In genomic region chr13:110665073-110665800, GRCm38 (mm10) we compare ENCODE assay signal across 16 mouse cellular contexts.
DNase-seq lines count a peak whose midpoint lies in the region; ATAC-seq and TF ChIP-seq lines count a peak whose summit lies in the region.
"Had no signal": no experiment of that assay in that cellular context is flagged by ENCODE, and none has a peak within 500 bp of the region (broad histone marks: within the 10 kb centered on the region; RNA-seq: fewer than 3 reads in every experiment).

No protein-coding gene starts in this region.

- 39% methylated on average over 2 of the region's 2 CpGs for WGBS in kidney, embryonic 16.5 days
- 41% methylated on average over 2 of the region's 2 CpGs for WGBS in intestine, embryonic 15.5 days
- 48% methylated on average over 2 of the region's 2 CpGs for WGBS in liver, postnatal 0 days (ENCODE audit: insufficient replicate concordance)
- 39% methylated on average over 2 of the region's 2 CpGs for WGBS in stomach, embryonic 16.5 days
- 66% methylated on average over 2 of the region's 2 CpGs for WGBS in hindbrain, embryonic 12.5 days

- TF ChIP-seq CTCF in liver, postnatal 0 days (IDR thresholded peaks at IDR 0.05; ENCODE audit: low read depth): peak; percentile 23
- no peak for TF ChIP-seq CTCF in left cerebral cortex, adult 2 months (IDR thresholded peaks at IDR 0.05)

- peak; percentile 18 for DNase-seq in kidney, postnatal 10 days
- DNase-seq in liver, postnatal 0 days: no peak
- no peak for DNase-seq in left cerebral cortex, adult 2 months (ENCODE audit: extremely low spot score in 1 of 2, low spot score in 2 of 2)
- DNase-seq in heart, postnatal 10 days: no peak
- DNase-seq: adrenal gland, postnatal 25 days; cerebellum, postnatal 36 days; gastrocnemius, postnatal 36 days; layer of hippocampus, adult 9-11 months; left cerebral cortex, postnatal 4 days had no signal

- H3K27me3 ChIP-seq in kidney, embryonic 16.5 days (ENCODE audit: insufficient read depth, low read length): no peaks in the 10 kb centered on the region
- H3K27me3 ChIP-seq in intestine, embryonic 15.5 days (replicated peaks): no peaks in the 10 kb centered on the region
- no peaks in the 10 kb centered on the region for H3K27me3 ChIP-seq in liver, postnatal 0 days (ENCODE audit: insufficient read depth, low read length)
- H3K27me3 ChIP-seq in stomach, embryonic 16.5 days (ENCODE audit: control insufficient read depth, insufficient read depth, low read length): no peaks in the 10 kb centered on the region
- no peaks in the 10 kb centered on the region for H3K27me3 ChIP-seq in hindbrain, embryonic 12.5 days
- H3K27me3 ChIP-seq: heart, embryonic 12.5 days; kidney, embryonic 15.5 days; neural tube, embryonic 12.5 days had no signal

- no peaks in the 10 kb centered on the region for H3K36me3 ChIP-seq in kidney, embryonic 16.5 days (ENCODE audit: insufficient read depth, low read length)
- no peaks in the 10 kb centered on the region for H3K36me3 ChIP-seq in intestine, embryonic 15.5 days
- no peaks in the 10 kb centered on the region for H3K36me3 ChIP-seq in liver, postnatal 0 days (replicated peaks; ENCODE audit: insufficient read depth, low read length)
- H3K36me3 ChIP-seq in stomach, embryonic 16.5 days (ENCODE audit: control insufficient read depth, insufficient read depth, low read length): no peaks in the 10 kb centered on the region
- no peaks in the 10 kb centered on the region for H3K36me3 ChIP-seq in hindbrain, embryonic 12.5 days
- H3K36me3 ChIP-seq: heart, embryonic 12.5 days; kidney, embryonic 15.5 days; neural tube, embryonic 12.5 days had no signal

- H3K4me2 ChIP-seq in kidney, embryonic 16.5 days (replicated peaks; ENCODE audit: low read depth, low read length): no peak overlapping the region
- H3K4me2 ChIP-seq in intestine, embryonic 15.5 days (replicated peaks): no peak overlapping the region
- H3K4me2 ChIP-seq in liver, postnatal 0 days (ENCODE audit: low read depth, low read length): no peak overlapping the region
- H3K4me2 ChIP-seq in stomach, embryonic 16.5 days (ENCODE audit: low read depth, low read length): no peak overlapping the region
- H3K4me2 ChIP-seq in hindbrain, embryonic 12.5 days (replicated peaks): no peak overlapping the region
- H3K4me2 ChIP-seq: heart, embryonic 12.5 days; kidney, embryonic 15.5 days; neural tube, embryonic 12.5 days had no signal

- 0 out of 2 replicates have a peak, but pooled peaks have one; percentile 10 for TF ChIP-seq EP300 in liver, postnatal 0 days (IDR thresholded peaks at IDR 0.05; ENCODE audit: low read depth)

- no peak overlapping the region for H3K4me3 ChIP-seq in kidney, embryonic 16.5 days (ENCODE audit: low read length)
- no peak overlapping the region for H3K4me3 ChIP-seq in intestine, embryonic 15.5 days (replicated peaks)
- H3K4me3 ChIP-seq in liver, postnatal 0 days (ENCODE audit: low read depth, low read length): no peak overlapping the region
- H3K4me3 ChIP-seq in stomach, embryonic 16.5 days (replicated peaks; ENCODE audit: low read length): no peak overlapping the region
- H3K4me3 ChIP-seq in left cerebral cortex, adult 2 months: no peak overlapping the region
- H3K4me3 ChIP-seq in hindbrain, embryonic 12.5 days: no peak overlapping the region
- H3K4me3 ChIP-seq: heart, embryonic 12.5 days; kidney, embryonic 15.5 days; neural tube, embryonic 12.5 days had no signal

- H3K27ac ChIP-seq in kidney, embryonic 16.5 days (ENCODE audit: low read length): no peak overlapping the region
- H3K27ac ChIP-seq in intestine, embryonic 15.5 days: no peak overlapping the region
- H3K27ac ChIP-seq in liver, postnatal 0 days (ENCODE audit: low read depth): no peak overlapping the region
- H3K27ac ChIP-seq in stomach, embryonic 16.5 days (ENCODE audit: low read length): no peak overlapping the region
- H3K27ac ChIP-seq in left cerebral cortex, adult 2 months: no peak overlapping the region
- no peak overlapping the region for H3K27ac ChIP-seq in hindbrain, embryonic 12.5 days
- H3K27ac ChIP-seq: kidney, embryonic 15.5 days; neural tube, embryonic 12.5 days had no signal

- ATAC-seq in kidney, embryonic 16.5 days (ENCODE audit: low FRiP score, low TSS enrichment): no peak
- ATAC-seq in intestine, embryonic 15.5 days: peak; percentile 68
- ATAC-seq in liver, postnatal 0 days: peak; percentile 83
- ATAC-seq in stomach, embryonic 16.5 days (ENCODE audit: insufficient read depth, low FRiP score): peak; percentile 69; the same call in 1 of the 2 replicates
- ATAC-seq in hindbrain, embryonic 12.5 days (ENCODE audit: low FRiP score): no peak

- H3K9me3 ChIP-seq in kidney, embryonic 16.5 days (ENCODE audit: low read length): no peaks in the 10 kb centered on the region
- no peaks in the 10 kb centered on the region for H3K9me3 ChIP-seq in intestine, embryonic 15.5 days
- H3K9me3 ChIP-seq in liver, postnatal 0 days (ENCODE audit: low read length): no peaks in the 10 kb centered on the region
- no peaks in the 10 kb centered on the region for H3K9me3 ChIP-seq in stomach, embryonic 16.5 days (replicated peaks; ENCODE audit: control insufficient read depth, low read length)
- H3K9me3 ChIP-seq in hindbrain, embryonic 12.5 days (replicated peaks): no peaks in the 10 kb centered on the region
- H3K9me3 ChIP-seq: heart, embryonic 12.5 days; kidney, embryonic 15.5 days; neural tube, embryonic 12.5 days had no signal

- intact Hi-C loops in left cerebral cortex, adult 2 months (cut with DNase I): no loop called here
- intact Hi-C loops in heart, postnatal 10 days (cut with DNase I): no loop called here

- no peaks in the 10 kb centered on the region for H3K4me1 ChIP-seq in kidney, embryonic 16.5 days (ENCODE audit: insufficient read depth, low read length)
- no peaks in the 10 kb centered on the region for H3K4me1 ChIP-seq in intestine, embryonic 15.5 days (replicated peaks)
- H3K4me1 ChIP-seq in liver, postnatal 0 days (ENCODE audit: insufficient read depth): no peaks in the 10 kb centered on the region
- no peaks in the 10 kb centered on the region for H3K4me1 ChIP-seq in stomach, embryonic 16.5 days (ENCODE audit: control insufficient read depth, insufficient read depth, low read length)
- H3K4me1 ChIP-seq in hindbrain, embryonic 12.5 days: 0 out of 2 replicates have a peak, but pooled peaks cover 7% of the 10 kb centered on the region
- H3K4me1 ChIP-seq: heart, embryonic 12.5 days; kidney, embryonic 15.5 days; neural tube, embryonic 12.5 days had no signal

- H3K9ac ChIP-seq in kidney, embryonic 16.5 days (replicated peaks; ENCODE audit: low read length): no peak overlapping the region
- H3K9ac ChIP-seq in intestine, embryonic 15.5 days: no peak overlapping the region
- no peak overlapping the region for H3K9ac ChIP-seq in liver, postnatal 0 days (replicated peaks)
- H3K9ac ChIP-seq in stomach, embryonic 16.5 days (ENCODE audit: low read length): no peak overlapping the region
- no peak overlapping the region for H3K9ac ChIP-seq in hindbrain, embryonic 12.5 days
- H3K9ac ChIP-seq: heart, embryonic 12.5 days; kidney, embryonic 15.5 days; neural tube, embryonic 12.5 days had no signal

Comparison
In these comparisons a context has a peak if more than half of its experiments do, and no peak if none do; other contexts are left out.
1. ATAC-seq: peak in intestine, embryonic 15.5 days (single experiment), liver, postnatal 0 days (single experiment) and stomach, embryonic 16.5 days (single experiment); none in kidney, embryonic 16.5 days (single experiment) and hindbrain, embryonic 12.5 days (single experiment).